Mouse (Mus musculus) testis, adult 2 months (tissue): ENCODE measurements around the gene Pbxip1. TPM values are rescaled to one million over a fixed set of nuclear protein-coding genes. Genes with fewer than 3 reads are reported as not detected.

Experiments
- H3K27ac ChIP-seq: fragments of 200-500 bp; 2 replicates; pipeline ENCODE4 v1.5.1; 2012; ENCODE audit warnings: low read depth, low read length; ENCODE audit not compliant: control insufficient read depth, insufficient read depth
- H3K27me3 ChIP-seq: fragments of 200-500 bp; 2 replicates; pipeline ENCODE4 v1.6.1; 2012; ENCODE audit warnings: mild to moderate bottlenecking, low read length, moderate library complexity; ENCODE audit not compliant: control insufficient read depth, insufficient read depth
- H3K36me3 ChIP-seq: fragments of 200-500 bp; 2 replicates; pipeline ENCODE4 v1.6.1; 2012; ENCODE audit warnings: mild to moderate bottlenecking, low read length; ENCODE audit not compliant: control insufficient read depth, insufficient read depth
- H3K4me1 ChIP-seq: fragments of 200-500 bp; 2 replicates; pipeline ENCODE4 v1.6.1; 2012; ENCODE audit warnings: low read length; ENCODE audit not compliant: control insufficient read depth, insufficient read depth
- H3K4me3 ChIP-seq: fragments of 200-500 bp; 2 replicates; pipeline ENCODE4 v1.5.1; 2012; ENCODE audit warnings: low read depth, mild to moderate bottlenecking, low read length, moderate library complexity, mixed read lengths; ENCODE audit not compliant: control insufficient read depth
- CTCF ChIP-seq: fragments of 200-500 bp; IDR thresholded peaks from 2 replicates; pipeline ENCODE4 v1.5.1; 2012; ENCODE audit warnings: low read depth, mild to moderate bottlenecking, inconsistent platforms, low read length, moderate library complexity; ENCODE audit not compliant: control insufficient read depth, insufficient read depth, insufficient replicate concordance
- POLR2A ChIP-seq: fragments of 200-500 bp; IDR thresholded peaks from 2 replicates; pipeline ENCODE4 v1.6.1; 2012; ENCODE audit warnings: low read depth, mild to moderate bottlenecking, inconsistent platforms, low read length, moderate library complexity; ENCODE audit not compliant: control insufficient read depth
- polyA plus RNA-seq: library from polyadenylated mRNA; depleted of rRNA; stranded (reverse); fragments of >200 nt; gene quantifications from 2 replicates; pipeline ENCODE4 v1.2.3, GENCODE M21; 2012

Gene Pbxip1
- polyA plus RNA-seq, 1 experiment, result 8.2 TPM

- Histone ChIP-seq H3K4me1 (peaks cover 21% of the 10 kb centered on the region), H3K27ac (peak overlapping the region; percentile 73)
- TF ChIP-seq CTCF (no peak), POLR2A (peak; percentile 60; the same call in 1 of the 2 replicates)
These were observed 763 bp downstream of the Pbxip1 start for GRCm38 (mm10) chr3:89437269-89437668.

GRCm38 (mm10) chr3:89440691-89441090 is 4.2 kb downstream of the Pbxip1 start:
- Histone ChIP-seq H3K4me1 (peaks cover 19% of the 10 kb centered on the region), H3K4me3 (no peak overlapping the region), H3K27ac (no peak overlapping the region), H3K27me3 (no peaks in the 10 kb centered on the region), H3K36me3 (no peaks in the 10 kb centered on the region)
- TF ChIP-seq POLR2A (no peak), CTCF (no peak)

More at GRCm38 (mm10) chr3:89437269-89437668, 763 bp downstream of the Pbxip1 start:
- Histone ChIP-seq H3K36me3 (no peaks in the 10 kb centered on the region; the same call in 1 of the 2 replicates), H3K27me3 (no peaks in the 10 kb centered on the region), H3K4me3 (peak overlapping the region; percentile 91)

GRCm38 (mm10) chr3:89448720-89449537 is 12.4 kb downstream of the Pbxip1 start:
- no peaks in the 10 kb centered on the region for H3K36me3 ChIP-seq
- no peak overlapping the region for H3K27ac ChIP-seq
- H3K4me1 ChIP-seq, result peaks cover 13% of the 10 kb centered on the region
- TF ChIP-seq POLR2A (no peak), CTCF (no peak)
- H3K27me3 ChIP-seq, result no peaks in the 10 kb centered on the region
- no peak overlapping the region for H3K4me3 ChIP-seq

DNA sequence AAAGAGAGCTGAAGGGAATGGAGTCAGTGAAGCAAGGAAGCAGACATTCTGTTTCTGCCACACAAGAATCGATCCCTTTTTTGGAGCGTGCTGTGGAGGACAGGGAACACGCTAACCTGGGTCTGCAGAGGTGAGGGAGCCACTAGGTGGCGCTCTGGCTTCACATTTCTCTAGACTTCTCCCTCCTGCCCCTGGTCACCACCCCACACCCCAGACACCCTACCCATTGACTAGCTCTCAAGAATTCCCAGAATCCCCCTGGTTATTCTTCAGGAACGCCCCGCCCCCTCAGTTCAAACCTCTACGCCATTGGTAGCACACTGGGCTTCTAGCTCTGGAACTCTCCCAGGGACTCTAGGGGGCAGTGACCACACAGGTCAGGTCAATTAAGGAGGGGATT is 13.0 kb downstream of the Pbxip1 start:
- H3K27ac ChIP-seq, result no peak overlapping the region
- H3K4me3 ChIP-seq, result no peak overlapping the region
- H3K4me1 ChIP-seq, result peaks cover 13% of the 10 kb centered on the region

GRCm38 (mm10) chr3:89451916-89452315 is 15.4 kb downstream of the Pbxip1 start:
- Histone ChIP-seq H3K36me3 (no peaks in the 10 kb centered on the region), H3K27ac (no peak overlapping the region), H3K27me3 (no peaks in the 10 kb centered on the region), H3K4me1 (peaks cover 13% of the 10 kb centered on the region), H3K4me3 (no peak overlapping the region)
- TF ChIP-seq CTCF (no peak), POLR2A (no peak)

More for the DNA sequence above, 13.0 kb downstream of the Pbxip1 start:
- Histone ChIP-seq H3K27me3 (no peaks in the 10 kb centered on the region), H3K36me3 (no peaks in the 10 kb centered on the region)
- no peak for TF ChIP-seq POLR2A
- peak; percentile 88 for TF ChIP-seq CTCF

GRCm38 (mm10) chr3:89454401-89455177 is 18.1 kb downstream of the Pbxip1 start, which contains the start of gene Pmvk:
TSS of gene Pmvk (plus strand) at chr3:89454541.
- H3K27me3 ChIP-seq, result no peaks in the 10 kb centered on the region
- H3K4me3 ChIP-seq, result peak within 1 kb of the TSS; percentile 50
- H3K36me3 ChIP-seq, result no peaks in the 10 kb centered on the region
- TF ChIP-seq CTCF (no peak), POLR2A (no peak)
- H3K4me1 ChIP-seq, result peaks cover 10% of the 10 kb centered on the region
- H3K27ac ChIP-seq, result no peak within 1 kb of the TSS

DNA sequence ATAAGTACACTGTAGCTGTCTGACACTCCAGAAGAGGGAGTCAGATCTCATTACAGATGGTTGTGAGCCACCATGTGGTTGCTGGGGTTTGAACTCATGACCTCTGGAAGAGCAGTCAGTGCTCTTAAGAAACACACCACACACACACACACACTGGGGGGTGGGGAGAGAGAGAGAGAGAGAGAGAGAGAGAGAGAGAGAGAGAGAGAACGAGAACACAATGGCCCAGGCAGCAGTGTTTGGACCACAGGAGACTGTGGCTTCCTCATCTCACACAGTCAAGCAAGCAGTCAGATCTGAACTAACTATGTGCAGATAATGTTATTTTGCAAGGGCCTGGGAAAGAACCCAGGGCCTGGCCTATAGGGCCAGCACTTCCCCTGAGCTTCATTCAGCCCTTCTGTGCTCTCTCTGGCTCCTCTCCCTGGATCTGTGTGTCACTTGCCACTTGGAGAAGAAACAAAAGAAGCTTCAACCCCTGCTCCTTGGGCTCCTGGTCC is 19.3 kb downstream of the Pbxip1 start:
- no peak overlapping the region; the same call in 1 of the 2 replicates for H3K4me3 ChIP-seq
- H3K4me1 ChIP-seq, result peaks cover 8% of the 10 kb centered on the region
- H3K27me3 ChIP-seq, result no peaks in the 10 kb centered on the region
- no peak overlapping the region for H3K27ac ChIP-seq
- H3K36me3 ChIP-seq, result no peaks in the 10 kb centered on the region
- TF ChIP-seq CTCF, result no peak
- TF ChIP-seq POLR2A, result no peak
